Mouse (Mus musculus) embryonic fibroblast, embryonic 13.5 days (primary cell): ENCODE results near the gene Schip1.

ENCODE experiments used
- CTCF ChIP-seq: IDR thresholded peaks from 2 replicates; pipeline ENCODE4 v1.5.1; 2011; ENCODE audit warnings: mild to moderate bottlenecking, control low read depth, low read length, moderate library complexity, borderline replicate concordance; ENCODE audit not compliant: insufficient read depth
- POLR2A ChIP-seq: IDR thresholded peaks from 2 replicates; pipeline ENCODE4 v1.6.1; 2011; ENCODE audit warnings: low read depth, mild to moderate bottlenecking, control low read depth, low read length, moderate library complexity

GRCm38 (mm10) chr3:68451634-68452033 lies 387.0 kb downstream of the Schip1 start:
- no peak for TF ChIP-seq CTCF
- TF ChIP-seq POLR2A, result no peak
